Mouse (Mus musculus) heart, adult 11 months (tissue): ENCODE results near the gene Fam53b.

Source experiments
- DNase-seq: peaks from one replicate; pipeline ENCODE4 v3.0.0; 2022

Fam53b gene

DNA sequence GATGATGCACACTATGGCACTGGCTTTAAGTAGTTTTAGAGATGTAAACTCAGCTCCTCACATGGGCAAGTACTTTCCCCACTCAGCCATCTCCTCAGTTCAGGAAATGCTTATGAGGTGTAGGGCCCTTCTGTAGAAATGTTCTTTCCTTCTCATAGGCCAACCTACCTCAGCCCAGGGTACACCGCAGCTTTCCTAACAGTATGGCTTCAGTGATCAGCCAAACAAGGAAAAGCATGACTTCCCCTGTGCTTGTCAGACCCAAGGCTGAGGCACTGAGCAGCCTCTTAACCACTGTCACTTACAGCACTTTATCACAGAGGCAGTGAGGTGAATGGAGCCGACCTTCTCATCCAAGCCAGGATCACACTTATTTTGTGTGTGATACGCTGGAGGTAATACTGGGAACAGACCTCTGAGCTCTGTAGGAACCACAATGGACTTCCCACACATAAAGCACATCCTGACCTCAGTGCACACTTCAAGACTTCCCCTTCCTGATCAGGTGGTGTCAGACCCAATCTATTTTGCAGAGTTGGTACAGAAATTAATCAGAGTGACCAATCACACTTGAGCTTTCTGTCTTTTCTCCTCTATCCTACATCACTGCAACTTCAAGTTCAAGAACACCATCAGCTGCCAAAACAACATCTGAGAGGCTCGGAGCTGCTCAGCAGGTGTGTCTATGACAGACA is 26.0 kb downstream of the Fam53b start:
- DNase-seq, result peak; percentile 95

GRCm38 (mm10) chr7:132787022-132787421 is 26.7 kb downstream of the Fam53b start:
- no peak for DNase-seq

DNA sequence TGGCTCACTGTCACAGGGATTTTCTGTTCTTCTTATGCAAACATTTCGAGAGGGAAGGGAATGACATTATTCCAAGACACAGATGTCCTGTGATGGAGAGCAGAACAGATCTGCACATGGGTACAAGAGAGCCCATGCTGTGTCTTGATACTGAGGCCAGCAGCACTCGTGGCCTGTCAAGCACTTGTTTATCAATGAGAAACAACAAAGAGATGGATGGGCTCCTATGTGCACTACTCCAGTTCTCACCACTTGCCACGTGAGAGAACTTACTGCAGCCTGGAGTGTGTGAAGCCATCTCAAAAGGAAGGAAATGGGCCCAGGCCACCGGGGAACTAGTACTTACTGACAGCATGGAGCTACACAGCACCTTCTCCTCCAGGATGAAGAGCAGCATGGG is 27.2 kb downstream of the Fam53b start:
- DNase-seq, result peak; percentile 95

GRCm38 (mm10) chr7:132786011-132786410 is 27.7 kb downstream of the Fam53b start:
- DNase-seq, result peak; percentile 97

GRCm38 (mm10) chr7:132784101-132784500 is 29.6 kb downstream of the Fam53b start:
- peak; percentile 95 for DNase-seq

DNA sequence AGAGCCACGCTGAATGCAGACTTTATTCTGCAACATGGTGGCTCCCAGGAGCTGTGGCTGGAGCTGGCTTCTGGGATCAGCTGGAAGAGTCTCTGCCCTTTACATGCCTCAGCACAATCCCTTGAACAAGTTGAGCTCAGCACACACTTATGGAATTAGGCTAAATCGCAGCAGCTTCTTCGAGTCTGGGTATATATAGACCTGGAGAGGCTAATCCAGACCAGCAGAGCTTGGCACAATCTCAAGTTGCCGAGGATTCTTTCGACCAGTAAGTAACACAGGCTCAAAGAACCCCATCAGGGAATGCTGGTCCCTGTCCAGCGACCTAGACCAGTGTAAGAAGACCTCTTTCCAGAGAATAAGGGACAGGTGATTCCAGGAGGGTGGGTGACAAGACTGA is 31.8 kb downstream of the Fam53b start:
- no peak for DNase-seq

DNA sequence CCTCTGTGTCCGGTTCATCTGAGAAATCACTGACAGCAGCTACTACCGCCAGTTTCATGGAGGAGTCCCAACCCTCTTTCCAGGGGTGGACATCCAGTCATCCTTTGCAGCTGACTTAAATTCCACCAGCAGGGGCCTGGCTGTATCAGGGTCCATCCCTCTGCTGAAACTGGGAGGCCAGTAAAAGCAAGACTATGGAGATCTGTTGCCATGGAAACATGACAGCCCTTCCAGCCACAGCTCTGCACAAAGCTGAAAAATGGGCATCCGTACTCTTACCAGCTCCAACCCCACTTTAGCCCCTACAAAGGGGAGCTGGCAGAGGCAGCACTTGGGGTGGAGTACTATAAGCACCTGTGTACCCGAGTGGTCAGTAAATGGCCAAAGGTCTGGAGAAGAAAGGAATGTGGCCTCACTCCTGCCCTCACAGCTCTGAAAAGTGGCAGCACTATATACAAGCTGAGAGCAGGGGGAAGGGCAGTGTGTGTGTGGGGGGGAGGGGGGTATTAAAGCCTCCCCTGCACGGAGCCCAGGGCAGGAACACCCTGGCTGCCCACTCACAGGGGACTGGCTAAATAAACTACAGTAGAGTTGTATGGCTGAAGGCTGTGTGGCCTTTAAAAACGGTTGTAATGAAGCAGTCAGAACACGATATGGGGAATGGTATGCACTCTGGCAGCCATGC is 32.4 kb downstream of the Fam53b start:
- DNase-seq, result no peak

DNA sequence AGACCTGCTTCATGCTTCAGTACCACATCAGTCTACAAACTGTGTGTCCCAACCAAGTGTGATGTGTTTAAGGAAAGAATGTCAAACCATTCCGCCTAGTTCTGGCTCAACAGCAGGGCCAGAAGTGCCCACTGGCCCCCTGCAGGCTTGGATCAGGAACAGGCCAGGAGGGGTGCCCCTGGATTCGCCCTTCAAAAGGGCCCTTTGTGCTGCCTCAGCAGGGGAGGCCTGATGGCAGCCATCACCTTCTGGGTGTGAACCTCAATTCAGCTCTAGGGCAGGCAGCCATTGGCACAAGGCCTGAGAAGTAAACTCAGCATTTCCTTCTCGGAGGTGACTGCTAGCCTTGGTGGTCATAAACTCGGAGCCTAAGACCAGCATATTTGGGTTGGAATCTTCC is 33.1 kb downstream of the Fam53b start:
- no peak for DNase-seq

- peak; percentile 95 for DNase-seq
These were observed 35.1 kb downstream of the Fam53b start for GRCm38 (mm10) chr7:132778630-132779029.

GRCm38 (mm10) chr7:132777728-132778453 is 35.8 kb downstream of the Fam53b start:
- DNase-seq, result no peak

DNA sequence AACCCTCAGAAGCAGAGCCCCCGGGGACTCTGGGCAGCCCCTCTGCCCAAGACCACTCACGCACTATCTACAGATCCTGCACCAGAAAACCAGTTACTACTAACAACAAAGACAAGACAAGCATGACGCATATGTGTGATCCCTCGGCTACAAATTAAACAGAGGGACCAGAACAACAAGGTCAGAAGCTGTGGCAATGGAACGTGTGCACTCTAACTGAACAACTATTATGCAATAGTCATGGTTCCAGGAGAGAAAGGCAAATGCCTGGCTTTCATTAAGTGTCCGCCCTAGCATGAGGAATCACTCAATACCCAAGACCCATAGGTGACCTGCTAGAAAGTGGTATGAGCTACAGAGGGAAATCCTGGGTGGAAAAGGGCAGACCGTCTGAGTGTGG is 36.6 kb downstream of the Fam53b start:
- no peak for DNase-seq

GRCm38 (mm10) chr7:132776338-132777111 is 37.2 kb downstream of the Fam53b start:
- peak; percentile 97 for DNase-seq

DNA sequence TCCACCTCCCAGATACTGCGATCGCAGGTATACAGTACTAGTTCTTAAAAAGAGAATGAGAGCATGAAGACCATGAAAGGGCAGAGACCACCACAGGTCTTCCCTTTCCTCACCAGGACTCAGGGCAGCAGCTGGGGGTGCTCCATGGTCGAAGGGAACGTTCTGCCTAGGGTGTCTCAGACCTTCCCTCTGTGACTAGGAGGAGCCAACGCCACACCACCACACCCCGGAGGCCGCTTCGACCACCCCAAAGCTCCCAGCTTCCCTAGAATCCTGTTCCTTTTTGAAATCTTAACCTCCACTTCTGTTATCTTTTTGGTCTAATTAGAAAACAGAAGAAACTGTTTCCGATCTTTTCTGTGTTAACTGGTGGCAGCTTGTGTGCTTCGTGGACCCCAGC is 37.8 kb downstream of the Fam53b start:
- DNase-seq, result no peak

DNA sequence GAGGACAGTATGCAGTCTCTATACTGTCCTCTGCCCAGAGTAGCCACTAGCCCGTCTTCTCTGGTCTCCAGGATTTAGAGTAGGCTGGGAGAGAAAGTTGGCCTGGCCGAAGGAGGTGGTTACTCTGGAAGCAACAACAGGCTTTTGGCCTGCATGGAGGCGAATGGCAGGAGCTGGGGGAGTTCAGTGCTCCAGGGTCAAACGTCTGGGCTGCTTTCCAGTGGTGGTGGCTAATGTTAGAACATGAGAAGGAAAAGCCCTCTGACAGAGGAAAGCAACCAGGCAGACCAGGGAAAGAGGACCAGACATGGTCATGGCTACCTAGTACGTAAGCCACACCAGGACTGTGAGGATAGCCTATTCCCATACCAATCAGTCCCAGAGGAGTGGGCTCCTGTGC is 38.4 kb downstream of the Fam53b start:
- peak; percentile 98 for DNase-seq

GRCm38 (mm10) chr7:132773011-132773705 is 40.5 kb downstream of the Fam53b start:
- no peak for DNase-seq

DNA sequence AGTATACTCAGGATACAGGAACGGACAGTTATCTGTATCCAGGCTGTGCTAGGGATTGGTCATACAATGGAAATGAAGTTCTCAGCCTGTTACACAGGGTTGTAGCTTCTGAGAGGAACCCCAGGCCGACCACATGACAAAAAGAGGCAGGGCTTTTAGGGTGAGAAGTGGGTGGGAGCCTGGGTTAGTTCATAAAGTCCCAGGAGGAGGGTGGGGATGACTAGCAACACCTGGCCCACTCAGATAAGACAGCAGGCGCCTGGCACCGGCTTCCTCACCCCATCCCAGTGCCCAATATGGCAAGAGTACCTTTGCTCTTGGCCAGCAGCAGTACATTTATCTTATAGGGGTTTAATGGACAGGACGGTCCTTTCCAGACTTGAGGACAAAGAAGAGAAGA is 41.2 kb downstream of the Fam53b start:
- peak; percentile 77 for DNase-seq

- no peak for DNase-seq
These were observed 45.0 kb downstream of the Fam53b start for GRCm38 (mm10) chr7:132768498-132769344.

GRCm38 (mm10) chr7:132767999-132768370 is 45.7 kb downstream of the Fam53b start:
- no peak for DNase-seq

- DNase-seq, result no peak
These were observed 46.3 kb downstream of the Fam53b start for GRCm38 (mm10) chr7:132767233-132767998.

GRCm38 (mm10) chr7:132766235-132766871 is 47.3 kb downstream of the Fam53b start:
- DNase-seq, result peak; percentile 97
